27 mouse cellular contexts compared by ENCODE assay signal in the genomic region with DNA sequence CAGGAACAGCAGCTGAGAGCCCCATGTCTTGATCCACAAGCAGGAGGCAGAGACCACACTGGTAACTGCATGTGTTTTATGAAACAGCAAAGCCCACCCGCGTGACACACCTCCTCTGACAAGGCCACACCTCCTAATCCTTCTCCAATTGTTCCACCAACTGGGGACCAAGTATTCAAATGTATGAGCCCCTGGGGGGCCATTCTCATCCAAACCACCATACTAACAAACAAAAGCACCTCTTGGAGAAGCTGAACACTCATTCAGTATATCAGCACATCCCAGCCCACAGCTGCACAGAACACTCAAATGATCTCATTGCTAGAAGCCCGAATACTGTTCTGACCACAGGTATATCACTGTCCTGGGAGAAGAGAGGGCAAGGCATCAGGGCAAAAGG.
"Had no signal": no experiment of that assay in that cellular context is flagged by ENCODE, and none has a peak within 500 bp of the region (broad histone marks: within the 10 kb centered on the region; RNA-seq: fewer than 3 reads in every experiment).

No protein-coding gene starts in this region.

- H3K4me1 ChIP-seq: heart, embryonic 12.5 days; heart, embryonic 13.5 days; hindbrain, embryonic 10.5 days; hindbrain, embryonic 12.5 days; hindbrain, embryonic 13.5 days had no signal

- H3K27me3 ChIP-seq: hindbrain, embryonic 12.5 days; hindbrain, embryonic 15.5 days; intestine, embryonic 15.5 days; kidney, embryonic 15.5 days had no signal

- H3K9me3 ChIP-seq: heart, embryonic 12.5 days; heart, embryonic 13.5 days; heart, embryonic 15.5 days; hindbrain, embryonic 10.5 days; hindbrain, embryonic 12.5 days; hindbrain, embryonic 13.5 days; hindbrain, embryonic 15.5 days; intestine, embryonic 15.5 days; kidney, embryonic 15.5 days had no signal

- DNase-seq: heart, postnatal 10 days; heart, postnatal 14 days; heart, postnatal 36 days; heart, postnatal 4 days; kidney, adult 11 months; kidney, adult 18-20 months; kidney, adult 2 months; kidney, adult 8-10 months; kidney, adult 9 months; kidney, postnatal 10 days; kidney, postnatal 14 days; kidney, postnatal 25 days; kidney, postnatal 36 days; kidney, postnatal 4 days; layer of hippocampus, adult 9-11 months; layer of hippocampus, postnatal 36 days had no signal

- H3K36me3 ChIP-seq: heart, embryonic 12.5 days; heart, embryonic 13.5 days; heart, embryonic 15.5 days; hindbrain, embryonic 10.5 days; hindbrain, embryonic 12.5 days; hindbrain, embryonic 13.5 days; hindbrain, embryonic 15.5 days; intestine, embryonic 15.5 days; kidney, embryonic 15.5 days had no signal

- H3K4me3 ChIP-seq: heart, embryonic 12.5 days; heart, embryonic 13.5 days; heart, embryonic 15.5 days; hindbrain, embryonic 10.5 days; hindbrain, embryonic 12.5 days; hindbrain, embryonic 13.5 days; hindbrain, embryonic 15.5 days; intestine, embryonic 15.5 days; kidney, embryonic 15.5 days; layer of hippocampus, adult 2 months; left cerebral cortex, adult 2 months had no signal
